Mouse (Mus musculus) embryonic facial prominence, embryonic 13.5 days (tissue): ENCODE measurements around the gene Id3. TPM values are rescaled to one million over a fixed set of nuclear protein-coding genes. Genes with fewer than 3 reads are reported as not detected.
A peak's percentile ranks its signal among the peaks of the same experiment; 100 is the strongest.

Experiments used
- ATAC-seq: fragments of 200-750 bp; cut with Nextera tagmentation; 2 replicates; pipeline ENCODE4 v1.8.0; 2017; ENCODE audit warnings: low read depth; ENCODE audit not compliant: insufficient number of reproducible peaks, insufficient read depth, low FRiP score, low TSS enrichment
- H3K27ac ChIP-seq: fragments of 300-500 bp; sonication (generic); 2 replicates; pipeline ENCODE4 v1.5.1; 2015; ENCODE audit warnings: moderate library complexity, mild to moderate bottlenecking, inconsistent platforms
- H3K27me3 ChIP-seq: fragments of 300-500 bp; sonication (generic); 2 replicates; pipeline ENCODE4 v1.6.1; 2015; ENCODE audit warnings: mild to moderate bottlenecking, inconsistent platforms
- H3K36me3 ChIP-seq: fragments of 300-500 bp; sonication (generic); 2 replicates; pipeline ENCODE4 v1.6.1; 2015; ENCODE audit warnings: mild to moderate bottlenecking, inconsistent platforms
- H3K4me1 ChIP-seq: fragments of 300-500 bp; sonication (generic); 2 replicates; pipeline ENCODE4 v1.6.1; 2015; ENCODE audit warnings: inconsistent platforms
- H3K4me2 ChIP-seq: fragments of 300-500 bp; sonication (generic); 2 replicates; pipeline ENCODE4 v1.6.1; 2015; ENCODE audit warnings: moderate library complexity, mild to moderate bottlenecking, inconsistent platforms
- H3K4me3 ChIP-seq: fragments of 300-500 bp; sonication (generic); 2 replicates; pipeline ENCODE4 v1.5.1; 2015; ENCODE audit warnings: mild to moderate bottlenecking, inconsistent platforms
- H3K9ac ChIP-seq: fragments of 300-500 bp; sonication (generic); 2 replicates; pipeline ENCODE4 v1.6.1; 2015; ENCODE audit warnings: mild to moderate bottlenecking, inconsistent platforms
- H3K9me3 ChIP-seq: fragments of 300-500 bp; sonication (generic); 2 replicates; pipeline ENCODE4 v1.6.1; 2016; ENCODE audit warnings: inconsistent platforms
- WGBS: fragments of 180-500 bp; shearing (Covaris S2); methylation state at CpG from one replicate; pipeline ENCODE4 v1.1.7; 2015; ENCODE audit warnings: mixed read lengths; 5-methylcytosine and 5-hydroxymethylcytosine counted together
- polyA plus RNA-seq: library from polyadenylated mRNA; unstranded; fragments of >200 nt; fragmentation: Nextera tagmentation; extraction: Ambion mirVana; gene quantifications from 2 replicates; pipeline ENCODE4 v1.2.1, GENCODE M21; 2015

Gene Id3
- polyA plus RNA-seq, 1 experiment from 2014 or later: 613 TPM

DNA sequence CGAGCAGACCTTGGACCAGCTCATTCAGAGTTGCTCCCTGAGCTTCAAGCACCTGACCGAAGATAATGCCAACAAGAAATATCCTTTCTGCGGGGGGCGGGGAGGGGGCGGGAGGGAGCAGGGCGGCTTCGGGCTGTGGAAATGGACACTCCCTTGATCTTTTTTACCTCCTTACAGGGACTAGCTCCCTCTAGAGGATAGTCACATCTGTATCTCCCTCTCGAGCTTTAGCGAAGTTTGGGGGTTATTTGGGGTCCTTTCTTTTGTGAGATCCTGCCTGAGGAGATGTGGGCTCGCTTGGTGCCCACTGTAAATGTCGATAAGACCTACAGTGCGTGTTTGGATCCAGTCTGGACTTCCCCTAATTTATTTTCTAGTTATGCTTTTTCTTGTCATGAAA is 38.1 kb downstream of the Id3 start:
- WGBS: 25% methylated on average over 12 of the region's 12 CpGs
- no peak overlapping the region for H3K4me3 ChIP-seq

DNA sequence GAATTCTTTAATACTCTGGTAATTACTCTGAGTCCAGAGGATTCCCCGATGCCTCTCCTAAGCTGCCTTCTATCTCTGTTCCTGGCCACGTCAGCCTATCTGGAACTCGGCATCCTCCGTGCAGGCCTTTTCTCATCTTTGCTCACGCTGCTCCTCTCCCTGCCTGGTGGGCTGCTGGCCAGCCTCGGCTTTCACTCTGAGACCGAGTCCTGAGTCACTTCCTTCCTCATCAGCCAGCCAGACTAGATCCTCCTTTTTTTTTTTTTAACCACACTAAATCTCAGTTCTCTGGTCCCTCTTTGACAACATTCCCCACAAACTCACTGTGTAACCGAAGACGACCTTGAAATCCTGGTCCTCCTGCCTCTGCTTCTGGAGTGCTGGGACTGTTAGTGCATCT is 42.1 kb downstream of the Id3 start:
- H3K27ac ChIP-seq: 0 out of 2 replicates have a peak overlapping the region, but pooled peaks have one; percentile 7
- 73% methylated on average over 9 of the region's 9 CpGs for WGBS
- ATAC-seq: no peak

More for the DNA sequence above, 38.1 kb downstream of the Id3 start:
- Histone ChIP-seq H3K27ac (no peak overlapping the region; the same call in 1 of the 2 replicates), H3K9me3 (no peaks in the 10 kb centered on the region), H3K36me3 (peaks cover 10% of the 10 kb centered on the region), H3K4me1 (peaks cover 43% of the 10 kb centered on the region), H3K4me2 (peak overlapping the region; percentile 56), H3K9ac (no peak overlapping the region), H3K27me3 (no peaks in the 10 kb centered on the region)
- no peak for ATAC-seq

DNA sequence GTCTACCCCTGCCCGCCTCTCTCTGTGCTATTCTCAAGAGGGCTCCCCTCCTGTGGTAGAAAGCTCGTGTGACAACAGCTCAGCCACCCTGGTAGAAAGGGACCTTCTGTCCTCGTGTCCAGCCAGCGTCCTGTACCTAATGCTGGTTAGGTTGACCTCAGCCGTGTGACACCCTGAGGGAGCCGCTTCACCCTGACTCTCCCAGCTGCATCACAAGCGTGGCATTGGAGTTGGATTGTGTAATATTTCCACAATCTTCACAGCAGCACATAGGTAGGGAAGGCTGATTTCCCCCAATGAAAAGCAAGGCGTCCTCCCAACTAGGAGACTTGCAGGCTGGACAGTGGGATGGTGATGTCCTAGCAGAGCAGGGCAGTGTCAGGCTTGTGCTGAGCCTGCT is 43.0 kb downstream of the Id3 start:
- Histone ChIP-seq H3K4me1 (peaks cover 3% of the 10 kb centered on the region), H3K9me3 (no peaks in the 10 kb centered on the region), H3K36me3 (peaks cover 33% of the 10 kb centered on the region), H3K27ac (no peak overlapping the region), H3K9ac (no peak overlapping the region), H3K27me3 (no peaks in the 10 kb centered on the region), H3K4me2 (no peak overlapping the region), H3K4me3 (no peak overlapping the region)
- 82% methylated on average over 8 of the region's 8 CpGs for WGBS
- ATAC-seq: no peak

More for the DNA sequence above, 42.1 kb downstream of the Id3 start:
- no peaks in the 10 kb centered on the region for H3K27me3 ChIP-seq
- no peaks in the 10 kb centered on the region for H3K9me3 ChIP-seq
- H3K4me1 ChIP-seq: peaks cover 13% of the 10 kb centered on the region
- H3K4me2 ChIP-seq: no peak overlapping the region
- H3K4me3 ChIP-seq: no peak overlapping the region
- peaks cover 33% of the 10 kb centered on the region for H3K36me3 ChIP-seq
- H3K9ac ChIP-seq: no peak overlapping the region

DNA sequence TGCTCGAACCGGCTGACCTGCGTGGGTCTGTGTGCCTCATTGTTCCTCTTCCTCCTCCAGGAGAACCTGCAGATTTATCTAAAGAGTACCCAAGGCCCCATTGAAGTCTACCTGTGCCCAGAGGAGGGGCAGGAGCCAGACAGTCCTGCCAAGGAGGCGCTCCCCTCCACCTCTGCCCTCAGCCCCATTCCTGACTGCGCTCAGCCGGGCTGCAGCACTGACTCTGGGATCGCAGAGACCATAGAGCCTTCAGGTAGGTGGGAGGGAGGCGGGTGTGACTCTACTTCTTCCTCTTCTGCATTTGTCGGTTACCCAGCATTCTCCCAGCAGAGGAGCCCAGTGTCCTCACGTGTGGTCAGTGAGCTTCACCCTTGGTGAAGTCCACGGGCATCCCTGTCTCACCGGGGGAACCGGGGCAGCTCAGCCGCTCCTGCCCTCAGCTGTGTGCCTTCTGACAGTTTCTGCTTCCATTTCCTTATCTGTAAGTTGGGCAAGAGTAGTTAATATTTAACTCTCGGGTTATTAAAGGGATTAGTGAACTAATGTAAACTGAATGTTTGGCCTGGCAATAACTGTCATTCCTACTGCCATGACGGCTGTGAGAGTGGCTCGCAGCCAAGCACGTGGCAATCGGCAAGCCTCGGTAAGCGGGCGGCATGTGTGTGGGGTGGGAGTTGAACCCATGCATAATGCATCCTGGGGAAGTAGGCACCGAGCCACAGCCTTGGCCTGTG is 43.6 kb downstream of the Id3 start:
- ATAC-seq: no peak

DNA sequence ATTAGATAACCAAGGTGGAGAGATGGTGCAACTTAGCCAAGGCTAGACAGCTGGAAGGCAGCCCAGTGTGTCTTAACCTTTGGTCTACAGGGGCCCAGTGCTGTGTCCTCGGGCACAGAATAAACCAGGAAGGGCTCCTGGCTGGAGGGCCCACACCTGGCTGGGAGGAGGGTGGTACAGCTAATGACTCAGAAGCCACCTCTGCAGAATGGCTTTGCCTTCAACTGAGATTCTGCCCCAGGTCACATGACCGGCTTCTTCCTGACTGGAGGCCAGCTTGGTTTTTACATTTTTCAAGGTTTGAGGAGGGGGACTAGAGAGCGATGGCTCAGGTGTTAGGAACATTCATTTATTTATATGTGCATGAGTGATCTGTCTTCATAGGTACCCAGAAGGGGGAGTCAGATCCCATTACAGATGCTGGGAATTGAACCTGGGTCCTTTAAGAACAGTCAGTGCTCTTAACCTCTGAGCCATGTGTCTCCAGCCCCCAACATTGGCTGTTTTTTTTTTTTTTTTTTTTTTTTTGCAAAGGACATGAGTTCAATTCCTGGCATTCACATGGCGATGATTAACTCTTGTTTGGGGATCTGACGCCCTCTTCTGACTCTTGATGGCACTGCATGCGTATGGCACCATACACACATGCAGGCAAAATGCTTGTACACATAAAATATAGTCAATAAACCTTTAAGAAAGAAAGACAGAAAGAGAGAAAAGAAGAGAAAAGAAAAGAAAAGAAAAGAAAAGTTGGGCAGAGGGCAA is 45.9 kb downstream of the Id3 start:
- Histone ChIP-seq H3K4me1 (no peaks in the 10 kb centered on the region), H3K36me3 (peaks cover 48% of the 10 kb centered on the region), H3K4me3 (no peak overlapping the region), H3K4me2 (no peak overlapping the region), H3K9ac (no peak overlapping the region), H3K9me3 (no peaks in the 10 kb centered on the region), H3K27ac (no peak overlapping the region), H3K27me3 (no peaks in the 10 kb centered on the region)
- ATAC-seq: no peak
- 88% methylated on average over 6 of the region's 6 CpGs for WGBS

More for the DNA sequence above, 43.6 kb downstream of the Id3 start:
- Histone ChIP-seq H3K9ac (no peak overlapping the region), H3K27ac (no peak overlapping the region), H3K36me3 (peaks cover 36% of the 10 kb centered on the region), H3K4me1 (no peaks in the 10 kb centered on the region), H3K27me3 (no peaks in the 10 kb centered on the region), H3K4me2 (no peak overlapping the region), H3K4me3 (no peak overlapping the region), H3K9me3 (no peaks in the 10 kb centered on the region)
- 86% methylated on average over 23 of the region's 23 CpGs for WGBS

DNA sequence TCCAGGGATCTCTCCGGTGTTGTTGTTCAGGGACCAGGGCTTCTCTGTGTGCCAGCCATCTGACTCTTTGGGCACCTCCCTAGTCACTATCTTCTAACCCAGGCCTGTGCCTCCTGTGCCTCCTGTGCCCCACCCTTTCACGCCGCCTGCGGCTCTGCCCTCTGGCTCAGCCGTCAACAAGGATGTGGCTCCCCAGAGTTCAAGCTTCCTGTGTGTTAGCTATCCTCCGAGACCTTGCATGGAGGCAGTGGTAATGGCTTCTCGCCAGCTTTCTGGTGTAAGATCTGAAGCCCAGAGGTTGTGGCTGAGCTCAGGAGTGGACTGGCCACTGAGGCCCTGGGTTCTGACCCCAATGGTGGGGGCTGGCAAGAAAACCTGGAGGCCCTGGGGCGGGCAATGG is 46.6 kb downstream of the Id3 start:
- Histone ChIP-seq H3K9ac (no peak overlapping the region), H3K27me3 (no peaks in the 10 kb centered on the region), H3K9me3 (no peaks in the 10 kb centered on the region), H3K4me1 (peaks cover 1% of the 10 kb centered on the region), H3K4me2 (no peak overlapping the region), H3K27ac (no peak overlapping the region), H3K4me3 (no peak overlapping the region), H3K36me3 (peaks cover 42% of the 10 kb centered on the region)
- 84% methylated on average over 8 of the region's 8 CpGs for WGBS
- no peak for ATAC-seq

DNA sequence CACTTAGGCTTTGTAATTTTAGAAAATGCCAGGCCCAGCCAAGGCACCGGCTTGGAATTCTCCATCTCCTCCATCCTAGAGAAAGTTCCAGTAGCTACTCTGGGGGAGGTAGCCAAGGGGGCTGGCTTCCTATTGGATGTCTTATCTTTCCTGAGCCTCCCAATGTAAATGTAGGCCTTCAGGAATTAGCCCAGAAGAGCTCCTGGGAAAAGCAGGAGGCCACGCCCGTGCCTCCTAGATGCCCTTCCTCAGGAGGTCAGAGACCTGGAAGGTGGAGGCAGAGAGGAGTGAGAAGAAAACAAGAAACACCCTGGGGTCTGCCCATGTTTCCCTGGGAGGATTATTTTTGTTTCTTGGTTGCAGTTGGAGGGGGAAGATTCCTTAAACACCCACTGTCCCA is 50.3 kb downstream of the Id3 start:
- Histone ChIP-seq H3K4me1 (peaks cover 17% of the 10 kb centered on the region), H3K9ac (no peak overlapping the region), H3K27ac (no peak overlapping the region), H3K4me2 (no peak overlapping the region), H3K36me3 (peaks cover 24% of the 10 kb centered on the region), H3K4me3 (no peak overlapping the region), H3K27me3 (no peaks in the 10 kb centered on the region), H3K9me3 (no peaks in the 10 kb centered on the region)
- WGBS: 79% methylated on average over 3 of the region's 3 CpGs
- ATAC-seq: no peak

DNA sequence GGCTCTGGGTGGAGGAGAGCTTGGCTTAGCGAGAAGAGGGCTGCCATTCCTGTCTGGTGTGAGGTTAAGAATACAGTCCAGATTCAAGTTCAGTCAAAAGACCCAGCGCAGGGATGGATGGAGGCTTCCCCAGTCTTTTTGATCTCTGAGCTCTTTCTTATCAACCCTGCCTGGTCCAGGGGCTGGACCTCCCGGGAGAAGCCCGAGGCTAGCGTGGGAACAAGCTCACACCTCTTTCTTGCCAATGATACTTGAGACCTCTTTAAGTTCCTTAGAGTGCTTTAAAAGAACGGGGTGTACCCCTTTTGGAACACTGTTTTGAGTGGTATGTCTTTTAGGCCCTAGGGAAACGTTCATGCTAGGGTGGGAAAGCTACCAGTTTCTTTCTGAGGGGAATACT is 51.7 kb downstream of the Id3 start:
- H3K4me1 ChIP-seq: peaks cover 17% of the 10 kb centered on the region
- H3K9ac ChIP-seq: no peak overlapping the region
- no peak for ATAC-seq
- no peaks in the 10 kb centered on the region for H3K27me3 ChIP-seq
- 41% methylated on average over 7 of the region's 7 CpGs for WGBS
- no peak overlapping the region for H3K4me3 ChIP-seq
- H3K36me3 ChIP-seq: peaks cover 18% of the 10 kb centered on the region
- H3K9me3 ChIP-seq: no peaks in the 10 kb centered on the region
- no peak overlapping the region for H3K27ac ChIP-seq
- H3K4me2 ChIP-seq: no peak overlapping the region

Other genes starting within 250 kb of the Id3 start
- 0.51 and 0.55 TPM in 2 replicates for gene Cnr2, start 248.1 kb upstream of the Id3 start, polyA plus RNA-seq
- 66.6 and 75.1 TPM in 2 replicates for gene Fuca1, start 222.8 kb upstream of the Id3 start, polyA plus RNA-seq
- 80.3 and 82.0 TPM in 2 replicates for gene Hmgcl, start 197.0 kb upstream of the Id3 start, polyA plus RNA-seq
- gene Gale, start 179.8 kb upstream of the Id3 start, polyA plus RNA-seq: 34.6 and 38.5 TPM in 2 replicates
- gene Lypla2, start 170.9 kb upstream of the Id3 start, polyA plus RNA-seq: 105 and 117 TPM in 2 replicates
- 59.5 and 59.9 TPM in 2 replicates for gene Pithd1, start 156.2 kb upstream of the Id3 start, polyA plus RNA-seq
- gene Eloa, start 121.7 kb upstream of the Id3 start, polyA plus RNA-seq: 42.5 and 43.0 TPM in 2 replicates
- gene Rpl11, start 90.1 kb upstream of the Id3 start, polyA plus RNA-seq: 447 and 551 TPM in 2 replicates
- gene E2f2, start 28.9 kb downstream of the Id3 start, polyA plus RNA-seq: 6.4 and 7.1 TPM in 2 replicates
- 10.9 and 11.6 TPM in 2 replicates for gene Asap3, start 62.9 kb downstream of the Id3 start, polyA plus RNA-seq
- 3.6 and 7.3 TPM in 2 replicates for gene Tcea3, start 104.2 kb downstream of the Id3 start, polyA plus RNA-seq
- 25.2 and 30.5 TPM in 2 replicates for gene Zfp46, start 141.2 kb downstream of the Id3 start, polyA plus RNA-seq
- gene Hnrnpr, start 167.4 kb downstream of the Id3 start, polyA plus RNA-seq: 256 and 263 TPM in 2 replicates